Mouse (Mus musculus) megakaryocyte, embryonic 14.5 days (primary cell): ENCODE data around the gene Man2a2. TPM values are rescaled to one million over a fixed set of nuclear protein-coding genes. Genes with fewer than 3 reads are reported as not detected.

Experiments
- H3K27me3 ChIP-seq: replicated peaks from 2 replicates; pipeline ENCODE3; 2012; ENCODE audit warnings: inconsistent platforms
- H3K36me3 ChIP-seq: replicated peaks from 2 replicates; pipeline ENCODE3; 2012; ENCODE audit warnings: low read length, inconsistent platforms, mixed read lengths
- H3K4me1 ChIP-seq: 2 replicates; pipeline ENCODE4 v1.6.1; 2012; ENCODE audit warnings: inconsistent platforms
- H3K4me3 ChIP-seq: replicated peaks from 2 replicates; pipeline ENCODE3; 2012; ENCODE audit warnings: moderate library complexity, mild to moderate bottlenecking, inconsistent platforms
- H3K9me3 ChIP-seq: 2 replicates; pipeline ENCODE4 v1.6.1; 2012; ENCODE audit warnings: inconsistent platforms
- FLI1 ChIP-seq: IDR thresholded peaks from 2 replicates; pipeline ENCODE4 v1.6.1; 2012; ENCODE audit warnings: low read length, inconsistent platforms, mixed read lengths
- GATA1 ChIP-seq: IDR thresholded peaks from 3 replicates; pipeline ENCODE4 v1.6.1; 2012; ENCODE audit warnings: mixed read lengths, low read length, inconsistent platforms, borderline replicate concordance
- polyA plus RNA-seq: library from polyadenylated mRNA; stranded (reverse); fragments of >175 nt; gene quantifications from 2 replicates; pipeline ENCODE4 v1.2.3, GENCODE M21; 2012; ENCODE audit warnings: low replicate concordance; ENCODE audit not compliant: insufficient read depth

Gene Man2a2
- polyA plus RNA-seq, 1 experiment = 36.1 TPM

DNA sequence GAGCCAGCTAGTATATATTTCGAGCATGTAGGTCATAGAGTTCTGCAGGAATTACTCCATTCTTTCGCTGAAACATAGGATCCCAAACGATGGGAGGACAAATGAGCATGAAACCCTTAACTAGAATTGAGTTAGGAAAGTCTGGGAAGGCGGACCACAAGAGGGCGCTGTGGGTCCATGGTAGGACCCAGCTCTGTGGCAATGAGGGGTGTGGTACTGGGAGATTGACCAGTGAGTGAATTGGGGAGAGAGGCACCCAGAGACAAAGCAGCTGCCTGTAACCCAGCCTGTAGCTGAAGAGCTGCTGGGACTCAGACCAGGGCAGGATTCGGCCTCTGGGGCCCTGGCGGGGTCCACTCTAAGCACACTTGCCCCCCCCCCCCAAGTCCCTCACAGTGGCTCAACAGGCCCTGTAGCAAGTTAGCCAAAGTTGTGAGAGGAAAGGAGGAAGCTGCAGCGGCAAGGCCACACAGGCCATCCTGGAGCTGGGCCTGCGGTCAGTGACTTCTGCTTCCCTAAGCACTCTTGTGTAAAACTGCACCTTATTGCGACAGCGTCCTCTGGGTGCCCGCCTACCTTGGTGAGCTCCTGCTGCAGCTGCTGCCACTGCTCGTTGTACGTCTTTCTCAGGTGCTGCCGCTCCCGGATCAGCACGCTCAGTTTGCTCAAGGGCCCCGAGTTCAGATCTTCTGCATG is 15.2 kb upstream of the Man2a2 start:
- TF ChIP-seq GATA1 (no peak), FLI1 (no peak)
- Histone ChIP-seq H3K9me3 (no peaks in the 10 kb centered on the region), H3K4me3 (peak overlapping the region; percentile 95), H3K4me1 (peaks cover 88% of the 10 kb centered on the region), H3K36me3 (peaks cover 78% of the 10 kb centered on the region), H3K27me3 (no peaks in the 10 kb centered on the region)

DNA sequence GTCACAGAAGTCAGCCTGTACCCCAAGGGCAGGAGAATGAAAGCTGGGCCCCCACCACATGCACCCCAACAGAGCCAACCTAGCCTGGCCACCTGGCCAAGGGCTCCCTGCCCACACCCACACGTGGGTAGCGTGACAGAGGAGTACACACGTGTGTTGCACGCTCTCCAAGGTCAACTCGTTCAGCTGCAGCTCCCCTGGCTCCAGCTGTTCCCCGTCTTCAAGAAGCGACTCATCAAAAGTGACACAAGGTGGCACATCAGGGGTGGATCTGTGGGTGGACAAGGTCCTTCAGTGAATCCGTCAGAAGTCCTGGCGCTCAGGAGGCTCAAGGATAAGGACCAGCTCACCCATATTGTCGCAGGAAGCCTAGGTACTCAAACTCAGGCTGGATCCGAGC is 11.7 kb upstream of the Man2a2 start:
- peaks cover 77% of the 10 kb centered on the region for H3K4me1 ChIP-seq
- TF ChIP-seq GATA1 (no peak), FLI1 (no peak)
- H3K36me3 ChIP-seq = peaks cover 83% of the 10 kb centered on the region
- no peak overlapping the region for H3K4me3 ChIP-seq
- no peaks in the 10 kb centered on the region for H3K27me3 ChIP-seq
- H3K9me3 ChIP-seq = no peaks in the 10 kb centered on the region

DNA sequence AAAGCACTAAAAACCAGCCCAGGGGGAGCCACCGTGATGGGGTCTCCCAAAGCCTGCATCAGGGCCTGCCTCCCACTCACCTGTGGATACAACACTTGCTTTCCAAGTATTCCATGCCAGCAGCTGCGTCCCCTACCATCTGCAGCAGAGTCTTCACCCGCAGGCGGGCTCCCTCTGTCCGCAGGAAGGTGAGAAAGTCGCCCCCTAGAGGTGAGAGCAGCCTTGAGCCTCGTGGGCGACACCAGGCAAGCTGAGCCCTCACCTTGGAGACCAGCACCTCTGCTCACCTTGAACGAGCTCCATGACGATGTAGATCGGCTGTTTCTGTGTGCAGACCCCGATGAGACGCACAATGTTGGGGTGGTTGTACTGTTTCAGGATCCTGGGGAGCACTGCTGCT is 8.4 kb upstream of the Man2a2 start:
- H3K27me3 ChIP-seq = no peaks in the 10 kb centered on the region
- TF ChIP-seq FLI1 (no peak), GATA1 (no peak)
- H3K4me1 ChIP-seq = peaks cover 84% of the 10 kb centered on the region
- H3K9me3 ChIP-seq = no peaks in the 10 kb centered on the region
- no peak overlapping the region for H3K4me3 ChIP-seq
- peaks cover 83% of the 10 kb centered on the region for H3K36me3 ChIP-seq

DNA sequence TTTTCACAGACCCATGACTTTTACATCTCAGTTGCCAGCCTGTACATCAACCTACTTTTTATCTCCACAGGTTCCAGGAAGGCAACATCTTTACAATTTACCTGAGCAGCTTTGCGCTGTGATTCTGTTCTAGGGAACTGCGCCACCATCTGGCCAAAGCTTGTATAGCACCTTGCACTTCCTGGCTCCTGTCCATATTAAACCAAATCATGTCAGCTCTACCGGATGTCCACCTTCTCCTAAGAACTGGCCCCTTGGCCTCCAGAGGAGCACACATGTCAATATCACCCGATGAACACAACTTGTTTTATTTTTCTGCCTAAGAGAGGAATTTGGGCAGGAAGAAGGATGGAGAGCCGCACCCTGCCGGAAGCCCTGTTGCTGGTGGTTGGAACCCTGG is 6.3 kb upstream of the Man2a2 start:
- no peaks in the 10 kb centered on the region for H3K27me3 ChIP-seq
- peaks cover 64% of the 10 kb centered on the region for H3K36me3 ChIP-seq
- H3K4me1 ChIP-seq = peaks cover 87% of the 10 kb centered on the region
- no peaks in the 10 kb centered on the region for H3K9me3 ChIP-seq
- no peak overlapping the region for H3K4me3 ChIP-seq
- TF ChIP-seq FLI1 (no peak), GATA1 (no peak)

DNA sequence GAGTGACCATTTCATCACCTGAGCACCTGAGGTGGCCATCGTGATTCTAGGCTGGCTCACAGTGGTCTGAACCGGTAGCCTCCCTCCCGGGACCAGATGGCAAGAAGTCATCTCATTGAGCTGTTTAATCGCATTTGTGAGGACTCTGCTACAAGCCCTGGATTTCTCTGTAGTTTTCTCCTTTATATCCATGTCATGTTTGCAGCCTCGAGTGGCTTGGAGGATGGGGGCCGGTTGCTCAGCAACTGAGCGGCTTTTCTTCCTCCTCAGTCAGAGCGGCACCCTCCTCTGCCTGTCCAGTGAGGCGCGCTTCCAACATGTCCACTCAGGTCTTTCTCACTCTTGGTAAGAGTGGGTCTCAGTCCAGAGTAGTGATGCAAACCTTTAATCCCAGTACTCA is 5.0 kb upstream of the Man2a2 start:
- Histone ChIP-seq H3K4me1 (peaks cover 89% of the 10 kb centered on the region), H3K27me3 (no peaks in the 10 kb centered on the region), H3K36me3 (peaks cover 51% of the 10 kb centered on the region), H3K9me3 (no peaks in the 10 kb centered on the region), H3K4me3 (no peak overlapping the region)
- no peak for TF ChIP-seq GATA1
- no peak for TF ChIP-seq FLI1

DNA sequence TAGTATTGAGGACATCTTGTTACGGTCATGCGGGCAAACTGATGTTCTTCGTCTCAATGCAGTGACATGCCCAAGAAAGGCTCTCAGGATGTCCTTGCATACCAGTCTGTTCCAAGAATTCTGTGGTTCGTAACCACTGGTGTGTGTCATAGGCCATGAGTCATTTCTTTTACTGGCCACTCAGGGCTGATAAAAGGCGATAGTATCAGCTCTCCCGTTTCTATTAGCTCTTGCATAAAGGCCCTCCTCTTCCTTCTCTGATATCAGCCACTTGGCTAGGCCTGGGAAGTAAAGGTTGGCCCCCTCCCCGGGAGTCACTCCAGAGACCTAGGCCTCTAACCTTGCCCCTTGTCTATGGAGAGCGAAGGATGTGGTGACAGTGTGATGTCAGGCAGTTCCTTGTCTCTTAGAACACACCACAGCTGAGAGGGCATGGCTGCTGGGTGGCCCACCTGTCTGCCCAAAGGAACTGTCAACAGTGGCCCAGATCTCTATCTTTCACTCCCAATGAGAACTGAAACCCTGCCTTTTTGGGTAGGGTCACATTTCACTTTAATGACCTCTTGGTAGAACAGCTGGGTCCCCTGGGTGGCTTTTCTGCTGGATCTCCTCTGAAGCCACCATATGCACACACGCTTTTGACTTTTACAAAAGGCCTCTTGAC is 4.3 kb upstream of the Man2a2 start:
- TF ChIP-seq GATA1 = peak; percentile 86
- TF ChIP-seq FLI1 = no peak
- H3K9me3 ChIP-seq = no peaks in the 10 kb centered on the region
- no peaks in the 10 kb centered on the region for H3K27me3 ChIP-seq
- peaks cover 45% of the 10 kb centered on the region for H3K36me3 ChIP-seq
- H3K4me3 ChIP-seq = peak overlapping the region; percentile 85
- peaks cover 84% of the 10 kb centered on the region for H3K4me1 ChIP-seq

DNA sequence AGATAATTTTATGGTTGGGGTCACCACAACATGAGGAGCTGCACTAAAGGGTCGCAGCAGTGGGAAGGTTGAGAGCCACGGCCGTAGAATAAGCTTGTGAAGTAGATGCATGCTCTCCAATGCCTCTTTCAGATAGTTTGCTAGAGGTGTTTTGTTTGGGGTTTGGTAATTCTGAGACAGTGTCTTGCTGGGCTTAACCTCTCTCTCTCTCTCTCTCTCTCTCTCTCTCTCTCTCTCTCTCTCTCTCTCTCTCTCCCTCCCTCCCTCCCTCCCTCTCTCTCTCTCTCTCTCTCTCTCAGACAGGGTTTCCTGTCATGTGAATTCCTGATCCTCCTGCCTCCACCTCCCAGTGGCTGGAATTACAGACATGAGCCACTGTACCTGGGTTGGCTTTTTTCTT is 3.6 kb upstream of the Man2a2 start:
- H3K36me3 ChIP-seq = peaks cover 37% of the 10 kb centered on the region
- peak overlapping the region; percentile 85 for H3K4me3 ChIP-seq
- no peaks in the 10 kb centered on the region for H3K27me3 ChIP-seq

DNA sequence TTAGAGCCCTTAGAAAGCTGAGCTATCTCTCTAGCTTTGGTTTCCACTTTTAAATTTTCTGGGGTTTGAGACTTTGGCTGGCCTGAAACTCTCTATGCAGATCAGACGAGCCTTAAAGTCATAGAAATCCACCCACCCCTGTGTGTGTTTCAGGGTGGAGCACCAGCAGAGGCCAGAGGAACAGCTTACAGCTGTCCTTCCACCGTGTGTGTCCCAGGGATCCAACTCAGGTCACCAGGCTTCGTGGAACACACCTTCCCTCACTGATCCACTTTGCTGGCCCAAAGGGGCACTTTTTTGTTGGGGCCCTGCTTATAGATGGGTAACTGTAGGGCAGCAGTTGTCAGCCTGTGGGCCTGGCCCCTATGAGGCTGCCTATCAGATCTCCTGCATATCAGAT is 3.1 kb upstream of the Man2a2 start:
- H3K27me3 ChIP-seq = no peaks in the 10 kb centered on the region
- H3K9me3 ChIP-seq = no peaks in the 10 kb centered on the region

More for the DNA sequence above, 3.6 kb upstream of the Man2a2 start:
- no peak for TF ChIP-seq FLI1
- TF ChIP-seq GATA1 = no peak
- Histone ChIP-seq H3K9me3 (no peaks in the 10 kb centered on the region), H3K4me1 (peaks cover 86% of the 10 kb centered on the region)

DNA sequence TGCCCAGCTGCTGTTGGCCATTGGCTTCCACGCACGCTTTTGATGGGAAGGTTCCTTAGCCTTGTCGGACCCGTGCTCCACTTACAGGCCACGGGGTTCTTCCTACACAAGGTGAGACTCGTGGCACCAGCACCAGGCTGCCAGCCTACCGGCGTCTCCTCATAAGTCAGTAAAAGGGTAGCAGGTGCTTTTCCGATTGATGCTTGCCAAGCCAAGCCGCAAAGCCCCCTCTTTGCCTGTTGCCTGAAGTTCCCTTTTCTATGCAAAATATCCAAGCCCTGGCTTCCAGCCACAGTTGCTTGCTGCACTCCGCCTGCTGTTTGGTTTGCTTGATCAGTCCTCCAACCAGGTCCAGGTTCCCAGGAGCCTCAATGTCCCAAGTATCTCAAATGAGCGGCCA is 2.7 kb upstream of the Man2a2 start:
- TF ChIP-seq GATA1 (no peak), FLI1 (no peak)
- peaks cover 89% of the 10 kb centered on the region for H3K4me1 ChIP-seq
- H3K27me3 ChIP-seq = no peaks in the 10 kb centered on the region
- H3K9me3 ChIP-seq = no peaks in the 10 kb centered on the region
- H3K36me3 ChIP-seq = peaks cover 35% of the 10 kb centered on the region
- no peak overlapping the region for H3K4me3 ChIP-seq

More for the DNA sequence above, 3.1 kb upstream of the Man2a2 start:
- Histone ChIP-seq H3K4me3 (peak overlapping the region; percentile 51), H3K4me1 (peaks cover 86% of the 10 kb centered on the region), H3K36me3 (peaks cover 35% of the 10 kb centered on the region)
- no peak for TF ChIP-seq GATA1
- no peak for TF ChIP-seq FLI1

DNA sequence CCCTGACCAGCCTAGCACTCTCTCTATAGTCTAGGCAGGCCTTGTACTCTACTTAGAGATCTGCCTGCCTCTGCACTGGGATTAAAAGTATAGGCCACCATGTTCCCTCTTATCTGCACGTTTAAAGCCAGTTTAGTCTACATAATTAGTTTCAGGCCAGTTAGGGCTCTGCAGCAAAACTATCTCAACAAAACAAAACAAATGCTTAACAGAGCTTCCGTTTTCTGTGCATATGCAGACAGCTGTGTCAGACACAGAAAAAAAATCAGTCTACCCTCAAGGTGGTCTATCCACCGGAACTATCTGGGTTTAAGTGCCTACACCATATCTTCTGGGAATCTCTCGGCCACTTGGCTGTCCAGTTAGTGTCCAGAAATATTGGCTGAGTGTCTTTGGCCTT is 2.2 kb upstream of the Man2a2 start:
- H3K27me3 ChIP-seq = no peaks in the 10 kb centered on the region

DNA sequence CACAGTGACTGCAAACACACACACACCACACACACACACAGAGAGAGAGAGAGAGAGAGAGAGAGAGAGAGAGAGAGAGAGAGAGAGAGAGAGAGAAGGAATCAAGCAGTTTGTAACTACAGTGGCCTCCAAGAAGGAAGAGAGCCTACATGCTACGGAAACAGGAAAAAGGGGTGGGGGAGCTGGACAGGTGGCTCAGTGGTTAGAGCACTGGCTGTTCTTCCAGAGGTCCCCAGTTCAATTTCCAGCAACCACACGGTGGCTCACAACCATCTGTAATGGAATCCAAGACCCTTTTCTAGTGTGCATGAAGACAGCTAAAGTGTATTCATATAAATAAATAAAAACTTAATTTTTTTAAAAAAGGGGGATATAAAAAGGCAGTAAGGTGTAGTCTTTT is 1.5 kb upstream of the Man2a2 start:
- no peaks in the 10 kb centered on the region for H3K9me3 ChIP-seq
- no peaks in the 10 kb centered on the region for H3K27me3 ChIP-seq
- no peak overlapping the region for H3K4me3 ChIP-seq
- peaks cover 92% of the 10 kb centered on the region for H3K4me1 ChIP-seq
- peaks cover 34% of the 10 kb centered on the region for H3K36me3 ChIP-seq
- TF ChIP-seq FLI1 = no peak
- no peak for TF ChIP-seq GATA1

More for the DNA sequence above, 2.2 kb upstream of the Man2a2 start:
- H3K9me3 ChIP-seq = no peaks in the 10 kb centered on the region
- peak overlapping the region; percentile 6 for H3K4me3 ChIP-seq
- TF ChIP-seq GATA1 (no peak), FLI1 (no peak)
- peaks cover 34% of the 10 kb centered on the region for H3K36me3 ChIP-seq
- H3K4me1 ChIP-seq = peaks cover 89% of the 10 kb centered on the region
